Mouse (Mus musculus): ENCODE results near the gene Mrtfa. TPM values are rescaled to one million over a fixed set of nuclear protein-coding genes. Genes with fewer than 3 reads are reported as not detected.

Mrtfa gene
- total RNA-seq, 2 experiments from 2014 or later = 56.9 to 79.7 TPM

DNA sequence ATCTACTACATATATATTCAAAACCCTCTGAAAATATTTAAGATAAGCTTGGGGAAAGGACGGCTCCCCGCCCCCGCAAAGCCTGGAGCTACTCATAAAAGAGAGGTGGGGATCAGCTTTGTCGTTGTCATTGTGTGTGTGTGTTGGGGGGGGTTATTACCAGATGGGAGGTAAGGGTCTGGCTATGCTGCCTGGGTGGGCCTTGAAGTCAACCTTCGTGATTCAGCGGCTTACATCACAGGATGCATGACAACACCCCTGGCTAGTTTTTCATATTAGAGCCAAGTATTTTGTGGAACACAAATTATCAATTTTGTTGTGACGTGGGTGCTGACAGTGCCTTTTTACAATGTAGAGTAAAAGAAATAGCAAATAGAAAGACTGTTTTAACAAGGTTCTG is 69.6 kb downstream of the Mrtfa start:
- intact Hi-C loops (cut with DNase I) = no loop called here

DNA sequence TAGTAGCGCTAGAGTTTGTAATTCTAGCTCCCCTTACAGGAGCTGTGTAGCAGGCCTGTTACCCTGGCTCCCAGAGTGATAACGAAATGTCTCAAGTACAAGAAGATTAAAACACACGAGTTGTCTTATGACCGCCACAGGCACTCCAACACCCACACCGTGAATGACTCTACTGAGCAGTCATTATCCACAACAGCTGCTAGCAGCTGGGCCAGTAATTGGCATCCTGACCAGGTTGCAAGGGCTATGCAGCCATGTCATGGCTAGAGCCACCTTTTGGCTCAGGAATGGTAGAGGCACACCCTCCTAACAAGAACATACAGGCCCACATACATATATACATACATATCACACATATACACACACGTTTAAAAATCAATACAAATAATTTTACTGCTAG is 70.4 kb downstream of the Mrtfa start:
- intact Hi-C loops (cut with DNase I) = no loop called here
- DNase-seq (ENCODE audit: low spot score in 2 of 2) = no peak

More for the DNA sequence above, 69.6 kb downstream of the Mrtfa start:
- no peak for DNase-seq (ENCODE audit: low spot score in 2 of 2)

DNA sequence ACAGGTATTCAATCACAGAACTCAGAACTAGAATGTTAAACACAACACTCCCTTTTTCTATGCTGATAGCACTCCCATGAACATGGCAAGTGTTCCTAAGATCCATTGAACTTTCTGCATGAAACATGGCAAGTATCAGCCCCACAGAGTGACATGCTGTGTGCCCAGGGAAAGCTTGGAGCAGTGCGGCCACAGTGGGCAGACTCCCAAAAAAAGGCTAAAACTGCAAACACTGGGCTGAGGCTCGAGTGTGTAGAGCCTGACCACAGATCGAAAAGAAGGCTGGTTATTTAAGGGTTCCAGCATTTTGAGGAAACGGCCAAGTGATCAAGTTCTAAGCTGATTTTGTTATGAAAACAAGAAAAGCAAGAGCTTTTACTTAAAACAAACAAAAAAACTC is 72.3 kb downstream of the Mrtfa start:
- no peak for DNase-seq (ENCODE audit: low spot score in 2 of 2)
- intact Hi-C loops (cut with DNase I) = no loop called here

DNA sequence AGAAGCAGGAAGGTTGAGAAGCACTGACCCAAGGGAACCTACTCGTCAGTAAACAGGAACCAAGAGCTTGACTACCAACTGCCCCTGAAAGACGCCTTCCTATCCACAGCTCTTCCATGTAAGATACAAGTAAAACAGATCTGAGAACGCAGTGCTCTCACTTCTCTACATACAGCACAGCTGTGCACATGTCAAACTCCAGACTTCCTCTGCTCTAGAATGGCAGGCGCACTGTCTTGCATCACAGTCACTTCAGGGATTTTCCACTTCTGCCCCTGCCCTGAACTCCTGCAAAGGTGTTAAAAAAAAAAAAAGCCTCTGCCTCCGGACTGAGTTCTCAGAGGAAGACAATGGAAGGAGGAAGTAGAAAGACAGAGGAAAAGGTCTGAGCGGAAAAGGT is 78.0 kb downstream of the Mrtfa start:
- no peak for DNase-seq (ENCODE audit: low spot score in 2 of 2)
- intact Hi-C loops (cut with DNase I) = no loop called here

DNA sequence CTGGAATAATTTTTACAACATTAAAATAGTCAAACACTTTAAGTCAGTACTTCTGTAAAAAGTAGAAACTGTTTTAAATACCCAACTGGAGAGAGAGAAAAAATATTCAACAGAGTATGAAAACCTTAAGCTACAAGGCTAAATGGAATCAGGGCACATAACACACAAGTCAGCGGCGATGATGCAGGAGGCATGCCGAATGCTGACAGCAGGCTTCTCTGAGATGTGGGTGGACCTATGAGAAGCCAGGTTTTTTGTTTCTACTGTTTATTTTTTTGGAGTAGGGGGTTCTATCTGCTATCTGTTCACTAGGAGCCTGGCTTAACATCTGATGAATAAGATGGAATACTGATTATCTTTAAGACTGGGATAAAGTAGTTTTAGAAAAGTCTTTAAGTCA is 80.2 kb downstream of the Mrtfa start:
- no peak for DNase-seq (ENCODE audit: low spot score in 2 of 2)

DNA sequence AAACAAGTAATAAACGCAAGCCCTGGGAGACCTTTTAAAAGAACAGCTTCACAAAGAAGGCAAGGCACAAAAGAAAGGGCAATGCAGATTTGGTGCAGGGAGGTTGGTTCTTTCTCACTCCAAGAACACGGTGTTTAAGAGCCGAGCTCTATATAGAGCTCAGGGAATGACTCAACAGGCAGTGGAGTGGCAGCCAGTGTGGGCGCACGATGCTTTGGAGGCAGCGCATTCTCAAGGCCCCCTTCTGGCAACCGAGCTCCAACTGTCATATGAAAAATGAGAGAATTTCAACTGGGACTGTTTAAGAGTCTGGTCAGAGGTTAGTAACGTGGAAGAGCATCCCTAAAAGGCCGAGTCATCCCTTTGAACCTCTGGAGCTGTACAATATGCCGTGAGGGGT is 84.6 kb downstream of the Mrtfa start:
- DNase-seq (ENCODE audit: low spot score in 2 of 2) = peak; percentile 75 to 77
- intact Hi-C loops (cut with DNase I) = no loop called here

More for the DNA sequence above, 80.2 kb downstream of the Mrtfa start:
- intact Hi-C loops (cut with DNase I) = no loop called here

DNA sequence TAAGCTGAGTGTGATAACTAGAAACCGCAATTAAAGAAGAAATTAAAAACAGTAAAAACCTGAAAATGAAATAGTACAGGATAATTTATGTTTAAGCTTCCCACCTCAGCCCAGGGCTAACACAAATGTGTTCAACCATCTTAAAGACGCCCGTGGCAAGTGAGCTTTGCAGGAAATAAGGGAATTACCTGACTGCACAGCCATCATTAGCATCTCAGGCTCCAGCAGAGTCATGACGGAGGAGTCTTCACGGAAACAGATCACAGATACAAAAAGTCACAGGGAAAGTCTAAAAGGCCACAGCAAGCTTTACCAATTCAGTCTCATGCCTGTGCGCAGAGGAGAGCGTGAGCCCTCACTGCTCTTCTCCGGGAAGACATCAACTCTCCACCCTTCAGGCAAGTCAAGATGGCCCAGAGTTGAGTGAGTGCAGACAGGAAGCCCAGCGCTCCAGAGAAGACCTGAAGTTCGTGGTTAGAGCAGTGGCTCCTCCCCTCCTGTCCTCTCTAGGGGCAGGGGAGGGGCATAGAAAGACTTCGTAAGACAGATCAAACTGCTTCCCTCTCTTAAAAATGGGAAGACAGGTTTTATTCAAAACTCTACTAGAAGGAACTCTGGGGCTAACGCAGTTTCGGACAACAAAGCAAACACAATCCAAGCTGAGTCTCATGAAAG is 85.8 kb downstream of the Mrtfa start:
- peak; percentile 44 to 61 for DNase-seq (ENCODE audit: low spot score in 2 of 2)

DNA sequence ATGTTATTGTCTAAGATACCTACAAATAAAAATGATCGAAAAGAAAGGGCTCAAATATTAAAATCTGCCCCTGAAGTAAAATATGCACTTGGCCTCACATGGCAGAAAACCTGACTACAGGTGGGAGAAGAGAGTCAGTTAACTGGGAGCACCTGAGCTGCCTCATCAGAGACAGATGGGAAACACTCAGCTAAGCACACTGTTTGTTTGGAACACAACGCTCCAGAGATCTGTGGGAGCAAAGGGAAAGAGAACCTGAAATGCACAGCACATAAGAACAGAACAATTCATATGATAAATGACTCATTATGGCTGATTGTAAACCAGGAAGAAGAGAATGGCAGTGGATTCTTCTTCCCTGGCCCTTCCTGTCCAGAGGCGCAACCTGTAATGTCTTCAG is 87.1 kb downstream of the Mrtfa start:
- DNase-seq (ENCODE audit: low spot score in 2 of 2) = no peak
- intact Hi-C loops (cut with DNase I) = loop anchor here (5.0 kb wide), 1 partner anchor 36 kb away; no protein-coding TSS in a partner anchor

More for the DNA sequence above, 85.8 kb downstream of the Mrtfa start:
- intact Hi-C loops (cut with DNase I) = loop anchor here (5.0 kb wide), 1 partner anchor 37 kb away; no protein-coding TSS in a partner anchor

DNA sequence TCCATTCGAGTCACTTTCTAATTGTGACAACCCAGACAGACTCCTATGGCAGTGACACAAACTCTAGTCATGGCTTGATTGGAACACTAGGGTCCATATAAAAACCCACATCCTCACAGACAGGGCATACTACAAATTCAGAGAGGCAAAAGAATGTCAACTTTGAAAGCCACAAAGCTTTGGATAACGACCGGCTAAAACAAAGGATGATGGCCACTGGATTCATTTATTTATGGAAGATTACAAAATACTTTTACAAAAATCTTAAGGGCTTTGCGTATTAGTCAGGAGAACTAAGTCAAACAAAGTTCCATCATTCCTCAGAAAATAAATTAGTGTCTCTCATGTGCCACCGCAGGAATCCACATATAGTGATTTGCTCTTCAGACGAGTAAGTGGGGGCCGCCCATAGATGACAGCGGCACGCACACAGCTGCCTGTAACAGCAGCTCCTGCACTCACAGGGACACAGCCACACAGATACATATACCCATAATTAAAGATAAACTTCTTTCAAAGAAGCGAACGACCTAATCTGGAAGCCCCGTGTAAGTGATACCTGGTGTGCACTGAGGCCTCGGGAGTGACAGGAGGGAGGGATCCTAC is 88.2 kb downstream of the Mrtfa start:
- DNase-seq (ENCODE audit: low spot score in 2 of 2) = no peak
- intact Hi-C loops (cut with DNase I) = loop anchor here (5.0 kb wide), 1 partner anchor 35 kb away; no protein-coding TSS in a partner anchor

DNA sequence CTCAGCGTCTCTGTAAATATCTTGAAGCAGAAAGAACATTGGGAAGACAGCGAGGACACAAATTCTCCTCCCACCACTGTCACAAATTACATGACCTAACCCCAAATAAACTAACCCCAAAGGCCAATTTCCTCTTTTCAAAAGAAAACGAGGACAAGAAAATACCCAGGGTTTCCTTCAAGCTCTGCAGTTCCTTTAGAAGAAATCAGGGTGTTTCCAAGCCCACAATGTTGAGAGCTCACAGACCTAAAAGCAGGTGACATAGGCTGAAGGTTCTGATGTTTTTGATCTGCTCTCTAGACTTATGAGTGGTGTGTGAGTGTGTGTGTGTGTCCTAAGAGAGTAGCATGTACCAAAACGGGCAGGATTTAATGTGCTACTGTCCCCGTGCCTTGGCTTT is 89.2 kb downstream of the Mrtfa start:
- intact Hi-C loops (cut with DNase I) = loop anchor here (5.0 kb wide), 1 partner anchor 34 kb away; no protein-coding TSS in a partner anchor
- no peak for DNase-seq (ENCODE audit: low spot score in 2 of 2)

DNA sequence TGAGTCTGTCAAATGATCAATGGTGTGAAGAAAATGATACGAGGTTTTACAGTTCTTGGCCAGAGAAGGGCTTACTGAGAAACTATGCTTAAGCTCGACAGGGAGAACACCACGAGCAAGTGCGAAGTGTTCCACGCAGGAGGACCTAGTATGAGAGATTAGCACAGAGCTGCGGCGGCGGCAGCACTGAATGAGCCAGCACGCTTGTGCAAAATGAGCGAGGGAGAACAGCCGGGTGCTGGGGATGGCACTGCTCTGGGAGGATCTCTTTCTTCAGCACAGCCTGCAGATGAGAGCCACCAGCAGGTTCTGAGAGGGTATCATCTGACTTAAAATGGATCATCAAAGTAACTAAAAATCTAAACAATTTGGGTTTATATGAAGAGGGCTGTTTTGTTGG is 91.3 kb downstream of the Mrtfa start:
- intact Hi-C loops (cut with DNase I) = no loop called here
- DNase-seq (ENCODE audit: low spot score in 2 of 2) = peak in 1 of 2 experiments; percentile 23

DNA sequence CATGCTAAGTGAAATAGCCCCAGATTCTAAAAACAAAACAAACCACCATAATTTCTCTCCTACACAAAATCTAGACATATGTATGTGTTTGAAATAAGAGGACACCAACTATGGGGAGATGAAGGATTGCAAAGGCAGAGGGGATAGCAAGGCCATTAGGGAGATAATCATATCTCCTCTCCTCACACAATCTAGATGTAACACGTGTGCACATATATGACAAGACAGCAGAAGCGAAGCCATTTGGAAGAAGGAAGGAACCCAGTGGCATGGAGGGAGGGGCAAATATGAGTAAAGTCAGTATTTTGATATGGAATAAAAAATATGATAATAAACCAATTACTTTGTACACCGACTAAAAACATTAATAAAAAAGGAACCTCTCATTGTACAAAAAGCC is 91.9 kb downstream of the Mrtfa start:
- no peak for DNase-seq (ENCODE audit: low spot score in 2 of 2)
- intact Hi-C loops (cut with DNase I) = no loop called here

DNA sequence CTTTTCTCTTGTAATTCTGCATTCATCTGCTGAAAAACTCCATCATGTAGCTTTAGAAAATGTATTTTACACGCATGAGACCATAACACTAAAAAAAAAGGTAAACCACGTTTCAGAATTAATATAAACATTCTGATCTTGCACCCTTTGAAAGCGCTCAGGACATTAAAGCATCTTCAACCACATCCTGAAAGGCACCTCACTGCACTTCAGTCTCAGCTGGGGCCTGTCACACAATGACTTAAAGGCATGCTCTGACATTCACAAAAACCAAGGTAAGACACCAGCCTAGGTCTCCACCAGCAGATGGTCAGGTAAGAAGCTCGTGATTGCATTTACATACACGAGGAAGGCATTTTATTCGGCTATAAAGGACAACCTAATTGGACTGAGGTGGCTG is 92.7 kb downstream of the Mrtfa start:
- intact Hi-C loops (cut with DNase I) = no loop called here
- DNase-seq (ENCODE audit: low spot score in 2 of 2) = no peak

DNA sequence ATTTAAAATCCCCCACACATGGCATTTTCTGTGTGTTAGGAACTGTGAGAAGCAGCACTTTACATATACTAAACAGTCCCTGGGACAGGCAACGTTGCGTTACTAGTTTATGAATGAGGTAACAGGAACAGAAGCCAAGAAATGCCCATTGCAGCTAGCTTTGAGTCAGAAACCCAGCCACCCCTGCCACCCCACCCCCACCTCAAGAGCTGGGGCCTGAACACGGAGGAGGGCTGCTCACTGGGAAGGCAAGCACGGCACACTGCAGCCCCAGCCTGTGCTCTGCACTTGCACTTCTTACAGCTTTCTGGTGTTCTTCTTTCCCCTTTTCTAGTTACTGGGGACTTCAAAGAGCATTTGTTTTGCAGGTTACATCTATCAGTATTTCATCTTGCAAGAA is 93.1 kb downstream of the Mrtfa start:
- DNase-seq (ENCODE audit: low spot score in 2 of 2) = no peak

DNA sequence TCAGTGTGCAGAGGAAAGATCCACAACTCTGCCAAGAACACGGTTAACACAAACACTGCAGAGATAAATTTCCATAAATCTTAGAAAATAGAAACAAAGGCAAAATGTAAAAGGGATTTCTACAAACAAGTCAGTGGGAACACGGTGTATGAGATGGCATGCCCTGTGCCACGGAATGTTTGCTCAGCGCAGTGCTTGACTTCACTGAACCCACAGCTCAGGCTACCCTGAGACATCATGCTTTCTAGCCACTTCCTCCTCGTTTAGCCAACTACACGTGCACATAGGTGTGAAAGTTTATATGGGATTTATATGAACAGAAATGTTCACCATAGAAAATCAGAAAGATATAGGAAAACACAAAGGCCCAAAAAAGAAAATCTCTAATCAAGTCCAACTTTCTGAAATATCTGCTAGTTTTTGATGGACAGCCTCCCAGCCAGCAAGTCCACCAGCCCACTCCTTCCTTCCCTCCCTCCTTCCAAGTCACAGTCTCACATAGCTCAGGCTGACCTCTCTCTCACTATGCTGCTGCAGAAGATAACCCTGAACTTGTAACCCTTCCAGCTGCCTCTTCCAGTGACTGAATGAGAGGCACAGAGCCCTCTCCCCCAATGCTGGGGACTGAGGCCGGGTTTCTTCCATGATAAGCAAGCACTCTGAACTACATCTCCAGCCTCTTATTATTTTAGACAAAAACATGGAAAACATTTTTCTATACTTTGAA is 94.1 kb downstream of the Mrtfa start:
- no peak for DNase-seq (ENCODE audit: low spot score in 2 of 2)
- intact Hi-C loops (cut with DNase I) = no loop called here

More for the DNA sequence above, 93.1 kb downstream of the Mrtfa start:
- intact Hi-C loops (cut with DNase I) = no loop called here

DNA sequence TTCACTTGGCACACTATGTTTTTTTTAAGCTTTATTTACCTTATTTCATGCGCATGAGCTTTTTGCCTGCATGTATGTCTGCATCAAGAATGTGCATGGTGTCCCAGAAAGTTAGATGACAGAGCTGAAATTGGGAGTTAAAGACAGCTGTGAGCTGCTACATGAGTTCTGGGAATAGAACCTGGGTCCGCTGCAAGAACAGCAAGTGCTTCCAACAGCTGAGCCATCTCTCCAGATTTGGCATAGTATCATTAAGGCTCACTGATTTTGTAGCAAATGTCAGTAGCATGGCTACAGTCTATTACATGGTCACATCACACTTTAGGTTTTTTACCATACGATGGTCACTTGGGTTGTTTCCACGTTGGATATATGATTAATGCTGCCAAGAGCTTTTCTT is 97.5 kb downstream of the Mrtfa start:
- intact Hi-C loops (cut with DNase I) = no loop called here
- no peak for DNase-seq (ENCODE audit: low spot score in 2 of 2)

DNA sequence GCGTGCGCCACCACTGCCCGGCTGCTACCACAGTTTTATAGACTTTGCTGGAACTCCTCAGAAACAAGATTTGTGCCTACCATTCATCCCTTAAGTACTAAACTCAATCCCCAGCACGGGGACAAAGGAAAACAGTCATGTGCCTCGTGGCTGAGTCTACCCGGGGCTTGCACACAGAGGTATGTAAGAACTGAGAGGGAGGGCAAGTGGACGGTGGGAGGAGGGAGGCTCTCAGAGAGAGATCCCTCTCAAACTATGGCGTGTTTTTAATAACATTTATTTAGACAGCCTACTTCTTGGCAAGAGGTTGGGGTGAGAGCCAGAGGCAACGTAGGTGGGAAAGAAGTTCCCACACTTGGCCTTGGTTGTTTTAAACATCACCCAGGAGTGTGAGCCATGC is 98.8 kb downstream of the Mrtfa start:
- DNase-seq (ENCODE audit: low spot score in 2 of 2) = no peak
- intact Hi-C loops (cut with DNase I) = no loop called here

DNA sequence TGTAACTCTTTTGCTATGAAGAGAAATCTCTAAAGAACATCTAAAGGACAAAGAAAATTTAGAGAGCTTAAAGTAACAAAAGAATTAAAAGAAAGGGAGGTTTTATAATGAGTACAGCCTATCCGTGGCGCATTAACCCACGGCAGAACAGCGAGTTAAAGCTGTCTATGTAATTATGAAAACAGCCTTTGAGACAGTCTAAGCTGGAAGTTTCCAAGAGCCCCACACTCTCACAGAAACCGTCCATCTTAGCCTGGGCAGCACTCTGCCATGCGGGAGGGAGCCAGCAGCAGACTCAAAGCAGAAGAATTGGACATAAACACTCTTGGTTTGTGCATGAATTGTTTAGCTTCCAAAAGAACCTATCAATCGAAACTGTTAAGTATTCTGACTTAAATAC is 103.0 kb downstream of the Mrtfa start:
- DNase-seq (ENCODE audit: low spot score in 2 of 2) = no peak
- intact Hi-C loops (cut with DNase I) = no loop called here

DNA sequence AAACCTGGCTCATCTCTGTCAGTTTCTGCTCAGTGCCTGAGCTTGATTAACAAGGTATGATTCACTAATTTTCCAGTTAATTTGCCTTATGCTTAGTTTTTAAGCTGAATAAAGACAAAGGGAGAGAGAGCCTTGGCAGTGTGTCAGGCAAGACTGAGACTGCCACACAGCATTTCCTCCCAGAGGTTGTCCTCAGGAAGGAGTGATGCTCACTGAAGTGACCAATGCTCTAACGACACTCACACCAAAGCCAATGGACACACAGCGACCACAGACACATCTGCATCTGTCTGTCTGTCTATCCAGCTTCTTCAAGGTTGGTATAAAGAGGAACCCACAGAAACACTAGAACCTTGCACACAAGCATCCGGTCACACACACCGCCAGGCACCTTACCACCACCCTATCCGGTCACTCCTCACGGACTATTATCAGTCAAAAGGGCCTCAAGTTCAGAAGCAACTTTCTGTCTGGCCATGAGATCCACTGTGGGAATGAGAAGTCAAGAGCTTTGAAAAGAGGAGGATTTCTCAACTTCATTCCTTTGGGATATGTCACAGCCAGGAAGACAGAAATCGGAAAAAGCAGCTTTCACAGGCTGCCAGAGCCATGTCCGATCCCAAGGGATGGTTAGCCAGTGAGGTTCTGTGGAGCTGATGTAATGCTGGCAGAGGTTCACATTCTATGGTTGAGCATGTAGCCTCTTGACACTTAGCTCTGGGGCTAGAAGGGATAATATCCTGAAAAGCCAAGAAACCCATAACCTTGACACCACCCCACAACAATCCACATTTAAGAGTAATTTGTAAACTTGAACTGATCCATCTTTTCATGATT is 103.7 kb downstream of the Mrtfa start:
- no peak for DNase-seq (ENCODE audit: low spot score in 2 of 2)
- intact Hi-C loops (cut with DNase I) = no loop called here

DNA sequence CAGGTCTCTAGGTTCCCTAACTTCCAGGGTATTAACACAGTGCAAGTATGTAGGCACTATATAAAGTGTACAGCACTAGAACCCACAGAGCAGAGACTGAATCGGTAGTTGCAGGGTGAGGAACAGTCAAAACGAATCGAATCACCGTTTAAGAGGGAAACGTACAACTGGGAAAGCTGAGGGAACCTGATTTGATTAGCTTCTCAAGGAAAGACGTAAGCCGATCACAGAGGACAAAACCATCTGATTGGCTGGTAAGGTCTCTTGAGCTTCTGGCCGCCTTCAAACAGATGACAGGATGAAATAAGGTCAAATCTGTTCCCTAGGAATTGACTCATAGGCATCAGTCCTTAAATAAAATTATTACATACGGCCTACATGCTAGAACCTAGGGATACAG is 106.7 kb downstream of the Mrtfa start:
- intact Hi-C loops (cut with DNase I) = no loop called here
- no peak for DNase-seq (ENCODE audit: low spot score in 2 of 2)

All from left cerebral cortex, postnatal 36 days (tissue).